Mouse (Mus musculus) forebrain, postnatal 0 days (tissue): ENCODE measurements at regions not wholly inside any gene's neighbourhood (a gene's known extent, or its start where the extent isn't known, plus 50 kb on each side); places are given as distances from the start of the nearest gene placed in this dataset.

ENCODE experiments used
- ATAC-seq: fragments of 200-750 bp; cut with Nextera tagmentation; 2 replicates; pipeline ENCODE4 v1.8.0; 2017; ENCODE audit warnings: mild to moderate bottlenecking, moderate library complexity
- DNase-seq: peaks from one replicate; pipeline ENCODE4 v3.0.0-alpha.2; 2015
- H3K27ac ChIP-seq: fragments of 300-500 bp; sonication (generic); 2 replicates; pipeline ENCODE4 v1.5.1; 2014; ENCODE audit warnings: low read depth, mild to moderate bottlenecking, antibody characterized with exemption, low read length, moderate library complexity, mixed read lengths
- H3K27me3 ChIP-seq: fragments of 300-500 bp; sonication (generic); 2 replicates; pipeline ENCODE4 v1.6.1; 2014; ENCODE audit warnings: mild to moderate bottlenecking, low read length, mixed read lengths; ENCODE audit not compliant: insufficient read depth
- H3K36me3 ChIP-seq: fragments of 300-500 bp; sonication (generic); 2 replicates; pipeline ENCODE4 v1.6.1; 2014; ENCODE audit warnings: mild to moderate bottlenecking, moderate library complexity; ENCODE audit not compliant: insufficient read depth
- H3K4me1 ChIP-seq: fragments of 300-500 bp; sonication (generic); 2 replicates; pipeline ENCODE4 v1.6.1; 2014; ENCODE audit warnings: antibody characterized with exemption; ENCODE audit not compliant: insufficient read depth
- H3K4me2 ChIP-seq: fragments of 300-500 bp; sonication (generic); 2 replicates; pipeline ENCODE4 v1.6.1; 2014; ENCODE audit warnings: low read depth, mild to moderate bottlenecking, moderate library complexity
- H3K4me3 ChIP-seq: fragments of 300-500 bp; sonication (generic); 2 replicates; pipeline ENCODE4 v1.5.1; 2014; ENCODE audit warnings: low read depth, low read length, mixed read lengths
- H3K9ac ChIP-seq: fragments of 300-500 bp; sonication (generic); 2 replicates; pipeline ENCODE4 v1.6.1; 2014; ENCODE audit warnings: mild to moderate bottlenecking
- H3K9me3 ChIP-seq: fragments of 300-500 bp; sonication (generic); 2 replicates; pipeline ENCODE4 v1.6.1; 2016; ENCODE audit warnings: low read length
- CTCF ChIP-seq: sonication (generic); IDR thresholded peaks from 2 replicates; pipeline ENCODE4 v1.5.1; 2016; ENCODE audit warnings: antibody characterized with exemption, control low read depth, low read depth
- WGBS: fragments of 180-500 bp; shearing (Covaris S2); extraction: QIAGEN DNeasy Blood & Tissue Kit; methylation state at CpG from one replicate; pipeline ENCODE4 v1.1.7; 2014; 5-methylcytosine and 5-hydroxymethylcytosine counted together

- H3K4me3 ChIP-seq = no peak overlapping the region
- H3K9me3 ChIP-seq = no peaks in the 10 kb centered on the region
- DNase-seq = no peak
- no peak overlapping the region for H3K9ac ChIP-seq
- no peaks in the 10 kb centered on the region for H3K4me1 ChIP-seq
- H3K4me2 ChIP-seq = no peak overlapping the region
- 90% methylated on average over 8 of the region's 8 CpGs for WGBS
- no peak for TF ChIP-seq CTCF
- no peaks in the 10 kb centered on the region for H3K36me3 ChIP-seq
- H3K27me3 ChIP-seq = no peaks in the 10 kb centered on the region
- no peak overlapping the region for H3K27ac ChIP-seq
- ATAC-seq = no peak
Observed at GRCm38 (mm10) chr5:97174446-97174845, 63.0 kb upstream of the Paqr3 start.

GRCm38 (mm10) chr5:97167401-97168249, 56.2 kb upstream of the Paqr3 start:
- H3K4me2 ChIP-seq = no peak overlapping the region
- no peak overlapping the region for H3K9ac ChIP-seq
- H3K4me1 ChIP-seq = no peaks in the 10 kb centered on the region
- no peak for DNase-seq
- ATAC-seq = no peak
- H3K36me3 ChIP-seq = no peaks in the 10 kb centered on the region
- no peak overlapping the region for H3K4me3 ChIP-seq
- H3K27me3 ChIP-seq = no peaks in the 10 kb centered on the region
- TF ChIP-seq CTCF = no peak
- no peak overlapping the region for H3K27ac ChIP-seq
- WGBS = 70% methylated on average over 18 of the region's 18 CpGs
- H3K9me3 ChIP-seq = no peaks in the 10 kb centered on the region

- Histone ChIP-seq H3K4me3 (no peak overlapping the region), H3K9me3 (no peaks in the 10 kb centered on the region), H3K4me2 (no peak overlapping the region), H3K27me3 (no peaks in the 10 kb centered on the region), H3K4me1 (no peaks in the 10 kb centered on the region), H3K9ac (no peak overlapping the region), H3K27ac (no peak overlapping the region), H3K36me3 (no peaks in the 10 kb centered on the region)
- DNase-seq (peak; percentile 9), ATAC-seq (peak; percentile 66)
- WGBS = 34% methylated on average over 4 of the region's 4 CpGs
- TF ChIP-seq CTCF = no peak
Observed at GRCm38 (mm10) chr5:97166128-97166883, 54.9 kb upstream of the Paqr3 start.
